24 mouse cellular contexts compared by ENCODE assay signal in the genomic region with DNA sequence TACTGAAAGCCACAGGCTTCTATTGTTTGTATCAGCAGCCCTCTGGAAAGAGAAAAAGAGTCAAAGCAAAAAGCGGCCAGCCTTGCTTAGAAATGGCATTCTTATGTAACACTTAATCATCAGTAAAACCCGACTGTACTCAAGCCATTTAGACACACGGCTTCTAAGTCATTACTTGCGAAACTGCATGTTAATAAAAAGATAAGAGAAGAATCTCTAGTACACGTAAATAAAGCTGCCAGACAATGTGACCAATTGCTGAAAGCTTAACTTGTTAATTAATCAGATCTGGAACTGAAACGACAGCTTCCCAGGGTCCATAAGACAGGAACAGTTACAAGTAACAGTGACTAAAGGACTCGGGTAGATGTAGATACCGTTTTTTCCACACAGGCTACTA. TPM values are rescaled to one million over a fixed set of nuclear protein-coding genes. Genes with fewer than 3 reads are reported as not detected.
DNase-seq lines count a peak whose midpoint lies in the region; TF ChIP-seq lines count a peak whose summit lies in the region.
"Had no signal": no experiment of that assay in that cellular context is flagged by ENCODE, and none has a peak within 500 bp of the region (broad histone marks: within the 10 kb centered on the region; RNA-seq: fewer than 3 reads in every experiment).

No protein-coding gene starts in this region.

- peak overlapping the region; percentile 56 for H3K27ac ChIP-seq in layer of hippocampus, adult 2 months
- H3K27ac ChIP-seq: embryonic facial prominence, embryonic 13.5 days; forebrain, embryonic 12.5 days; heart, adult 2 months; hindbrain, embryonic 14.5 days; limb, embryonic 12.5 days had no signal

- peak overlapping the region; percentile 66 for H3K4me2 ChIP-seq in myocyte (ENCODE audit: low read depth)
- H3K4me2 ChIP-seq: embryonic facial prominence, embryonic 13.5 days; forebrain, embryonic 12.5 days; hindbrain, embryonic 14.5 days; limb, embryonic 12.5 days; midbrain, embryonic 11.5 days had no signal

- no peak overlapping the region for H3ac ChIP-seq in myocyte (ENCODE audit: control insufficient read depth, insufficient read length)

- H3K4me3 ChIP-seq in layer of hippocampus, adult 2 months: peak overlapping the region; percentile 16; the same call in 1 of the 2 replicates
- no peak overlapping the region for H3K4me3 ChIP-seq in myocyte
- H3K4me3 ChIP-seq: embryonic facial prominence, embryonic 13.5 days; erythroblast, embryonic 14.5 days; forebrain, embryonic 12.5 days; heart, adult 2 months; limb, embryonic 12.5 days had no signal

- H3K27me3 ChIP-seq in myocyte (ENCODE audit: control insufficient read depth, insufficient read depth, insufficient read length): no peaks in the 10 kb centered on the region
- H3K27me3 ChIP-seq: embryonic facial prominence, embryonic 13.5 days; forebrain, embryonic 12.5 days; limb, embryonic 12.5 days had no signal

- H3K79me2 ChIP-seq in myocyte (ENCODE audit: control insufficient read depth, insufficient read depth): no peaks in the 10 kb centered on the region

- no peak for TF ChIP-seq CTCF in layer of hippocampus, adult 2 months (conservative IDR thresholded peaks at IDR 0.05)

- H3K36me3 ChIP-seq in myocyte (ENCODE audit: control insufficient read depth, insufficient read depth): no peaks in the 10 kb centered on the region

- DNase-seq in layer of hippocampus, adult 2 months (ENCODE audit: low spot score in 2 of 2): no peak
- no peak for DNase-seq in layer of hippocampus, adult 8-10 months (ENCODE audit: low spot score in 2 of 2)
- DNase-seq in lung, postnatal 25 days (ENCODE audit: low spot score): peak; percentile 18
- no peak for DNase-seq in lung, adult 18-20 months
- DNase-seq in Muller cell, postnatal 12 days (ENCODE audit: inconsistent ontology term): peak; percentile 51
- DNase-seq in kidney, adult 18-20 months: no peak
- DNase-seq: adrenal gland, adult 8-10 months; cerebellum, adult 8-10 months; cerebellum, postnatal 36 days; embryo, embryonic 11 days; gastrocnemius, postnatal 10 days; heart, adult 2 months; kidney, postnatal 25 days; retina, postnatal 1 day; right cerebral cortex, postnatal 25 days had no signal

- no peak for TF ChIP-seq POLR2A in myocyte (IDR thresholded peaks at IDR 0.05; ENCODE audit: insufficient read length, low read depth)

TF ChIP-seq in myocyte, 11 proteins besides CTCF, POLR2A, EP300 and RAD21:
- TF ChIP-seq MAX (IDR thresholded peaks at IDR 0.05; ENCODE audit: low read depth): no peak
- TF ChIP-seq E2F4 (IDR thresholded peaks at IDR 0.05; ENCODE audit: insufficient read depth): no peak
- TF ChIP-seq TCF3 (IDR thresholded peaks at IDR 0.05; ENCODE audit: insufficient read length, low read depth): no peak
- TF ChIP-seq REST (IDR thresholded peaks at IDR 0.05; ENCODE audit: insufficient read depth, insufficient read length): no peak
- TF ChIP-seq CEBPB (IDR thresholded peaks at IDR 0.05; ENCODE audit: insufficient read depth, poor library complexity, severe bottlenecking): no peak
- no peak for TF ChIP-seq TCF12 (IDR thresholded peaks at IDR 0.05; ENCODE audit: insufficient read depth, poor library complexity, severe bottlenecking)
- no peak for TF ChIP-seq POLR2AphosphoS2 (IDR thresholded peaks at IDR 0.05; ENCODE audit: insufficient read length, low read depth)
- TF ChIP-seq MYOD1 (IDR thresholded peaks at IDR 0.05; ENCODE audit: control insufficient read depth in 1 of 3, insufficient read length in 2 of 3, low read depth in 2 of 3): no peak
- no peak for TF ChIP-seq MYOG (IDR thresholded peaks at IDR 0.05; ENCODE audit: control insufficient read depth in 1 of 3, insufficient read depth in 1 of 3, insufficient read length in 2 of 3, low read depth in 2 of 3)
- no peak for TF ChIP-seq USF1 (IDR thresholded peaks at IDR 0.05; ENCODE audit: low read depth)
- TF ChIP-seq SRF (IDR thresholded peaks at IDR 0.05; ENCODE audit: control insufficient read depth, insufficient read length, low read depth): no peak

RNA-seq across cellular contexts. Expression of a gene that starts 22.4 kb away (rescaled TPM):
- 1 to 10 TPM; 3.7 to 5.2 TPM for total RNA-seq in layer of hippocampus, adult 2 months (2021)
- total RNA-seq in layer of hippocampus, adult 8-10 months (2022): 1 to 10 TPM; 4.7 to 7.8 (median 5.4) TPM
- 2.2 TPM for polyA plus RNA-seq in myocyte (2012; fragmentation: generic; extraction: Trizol)

RNA-seq across cellular contexts. Expression of a gene that starts 30.5 kb away (rescaled TPM):
- total RNA-seq in layer of hippocampus, adult 2 months (2021): under 1 TPM; 0.15 TPM
- total RNA-seq in layer of hippocampus, adult 8-10 months (2022): under 1 TPM; 0.14 to 0.23 (median 0.21) TPM
- polyA plus RNA-seq in myocyte (2012; fragmentation: generic; extraction: Trizol): 0.23 TPM
- total RNA-seq: megakaryocyte progenitor cell, adult 5-6 weeks; monocyte, adult 5-6 weeks had no signal
- polyA plus RNA-seq: erythroblast, embryonic 14.5 days had no signal

RNA-seq across cellular contexts. Expression of a gene that starts 51.6 kb away (rescaled TPM):
- 10 to 100 TPM; 57.4 to 71.6 TPM for total RNA-seq in layer of hippocampus, adult 2 months (2021)
- total RNA-seq in layer of hippocampus, adult 8-10 months (2022): 100 to 1,000 TPM in 2 of 4 experiments, 10 to 100 TPM in 2; 51.2 to 185 (median 99.0) TPM
- 3,783 TPM for polyA plus RNA-seq in myocyte (2012; fragmentation: generic; extraction: Trizol)

Comparison
In these comparisons a context has a peak if more than half of its experiments do, and no peak if none do; other contexts are left out.
1. DNase-seq: peak in lung, postnatal 25 days (single experiment) and Muller cell, postnatal 12 days (single experiment); none in layer of hippocampus, adult 2 months (0 of 2), layer of hippocampus, adult 8-10 months (0 of 2), lung, adult 18-20 months (0 of 2) and kidney, adult 18-20 months (single experiment).